Mouse (Mus musculus) urinary bladder, postnatal 4 days (tissue): Measurements from ENCODE around the gene Ticrr.

Source experiments
- DNase-seq, 2 experiments: peaks; one replicate each; pipeline ENCODE4 v3.0.0; 2021 to 2022; ENCODE audit warnings: low spot score in 2 of 2

Ticrr gene

DNA sequence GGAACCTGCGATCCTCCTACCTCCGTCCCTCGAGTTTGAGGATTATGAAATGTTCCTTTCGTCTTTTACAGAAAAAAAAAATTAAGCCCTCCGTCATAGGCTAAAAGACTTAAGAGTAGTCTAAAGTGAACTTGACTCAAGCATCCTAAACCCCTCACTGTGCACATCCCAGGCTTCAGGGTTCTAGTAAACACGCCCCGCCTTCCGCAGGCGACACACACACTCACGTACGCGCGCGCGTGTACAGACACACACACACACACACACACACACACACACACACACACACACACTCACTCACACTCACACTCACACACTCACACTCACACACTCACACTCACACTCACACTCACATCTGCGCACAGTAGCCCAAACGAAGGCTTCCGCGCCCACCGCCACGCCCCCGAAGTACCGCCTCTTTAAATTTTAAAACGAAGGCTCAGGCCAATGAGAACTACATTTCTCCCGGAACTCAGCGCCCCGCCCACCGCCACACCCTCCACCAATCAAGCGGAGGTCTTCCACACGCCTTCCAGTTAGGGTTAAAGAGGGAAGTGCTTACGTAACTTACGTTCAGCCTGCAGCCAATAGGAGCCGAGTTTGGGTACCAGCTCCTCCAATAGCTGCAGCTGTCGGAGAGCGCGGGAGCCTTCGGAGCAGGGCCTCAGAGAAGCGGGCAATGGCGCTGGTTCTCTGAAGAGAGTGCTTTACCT, at the start of gene Ticrr:
Ticrr (plus strand) TSS at position 619 of the 713 bp plus-strand sequence.
- peak; percentile 94 to 97 for DNase-seq

GRCm38 (mm10) chr7:79611901-79612300, 48.1 kb upstream of the Ticrr start:
- no peak for DNase-seq

GRCm38 (mm10) chr7:79612783-79613182, 47.2 kb upstream of the Ticrr start:
- DNase-seq, result peak in 1 of 2 experiments; percentile 67

DNA sequence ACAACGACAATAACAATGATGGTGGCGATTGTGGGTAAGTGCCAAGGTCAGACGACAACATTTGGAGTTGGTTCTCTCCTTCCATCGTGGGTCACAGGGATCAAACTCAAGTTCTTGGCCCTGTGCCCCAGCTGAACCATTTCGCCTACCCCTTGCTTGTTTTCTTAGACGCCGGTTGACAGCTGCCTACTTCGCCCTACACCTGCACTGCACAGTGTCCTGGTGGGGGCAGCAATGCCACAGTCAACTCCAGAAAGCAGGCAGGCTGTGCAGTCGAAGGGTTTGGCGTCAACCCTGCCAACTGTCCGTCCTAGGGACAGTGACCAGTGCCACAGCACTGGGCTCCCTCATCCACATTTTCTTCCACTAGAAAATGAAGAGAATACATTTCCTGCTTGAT, 46.7 kb upstream of the Ticrr start:
- DNase-seq, result no peak

DNA sequence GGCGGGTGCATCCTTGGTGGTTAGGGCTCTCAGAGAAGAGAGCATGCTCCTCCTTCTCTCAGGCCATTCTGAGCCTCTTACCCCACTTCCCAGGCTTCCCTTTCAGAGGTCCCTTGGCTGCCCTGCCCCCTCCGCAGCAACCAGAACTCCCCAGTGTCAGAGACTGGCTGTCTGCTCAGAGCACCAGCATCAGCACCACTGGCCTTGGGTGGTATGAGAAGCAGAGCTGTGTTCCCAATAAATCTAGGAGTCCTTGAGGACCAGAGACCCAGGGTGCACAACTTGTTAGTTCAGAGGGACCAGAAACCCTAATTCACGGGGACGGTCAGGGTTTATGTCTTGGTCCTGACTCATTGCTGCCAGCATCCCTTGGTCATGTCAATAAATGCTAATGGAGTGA, 45.0 kb upstream of the Ticrr start:
- DNase-seq, result no peak

GRCm38 (mm10) chr7:79615941-79616340, 44.1 kb upstream of the Ticrr start:
- DNase-seq, result no peak

DNA sequence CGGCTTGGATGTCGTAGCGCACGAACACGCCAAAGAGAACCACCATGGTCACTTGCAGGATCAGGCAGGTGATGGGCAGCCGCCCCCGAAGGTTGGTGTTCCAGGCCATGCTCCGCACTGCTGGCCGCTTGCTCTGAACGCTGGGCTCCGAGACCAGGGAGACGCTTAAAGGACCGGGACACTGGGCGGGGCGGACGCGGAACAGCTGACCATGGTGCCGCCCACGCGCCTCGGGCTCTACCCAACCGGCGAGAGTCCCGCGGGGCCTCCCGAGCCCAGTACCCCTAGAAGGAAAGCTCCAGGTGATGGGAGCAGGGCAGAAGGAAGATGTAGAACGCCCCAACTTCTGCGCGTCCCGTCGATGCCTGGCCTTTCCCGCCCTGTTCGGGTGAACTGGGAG, 42.6 kb upstream of the Ticrr start, which contains the start of gene Rhcg:
Rhcg (minus strand) TSS at position 240 of the 400 bp plus-strand sequence.
- no peak for DNase-seq

DNA sequence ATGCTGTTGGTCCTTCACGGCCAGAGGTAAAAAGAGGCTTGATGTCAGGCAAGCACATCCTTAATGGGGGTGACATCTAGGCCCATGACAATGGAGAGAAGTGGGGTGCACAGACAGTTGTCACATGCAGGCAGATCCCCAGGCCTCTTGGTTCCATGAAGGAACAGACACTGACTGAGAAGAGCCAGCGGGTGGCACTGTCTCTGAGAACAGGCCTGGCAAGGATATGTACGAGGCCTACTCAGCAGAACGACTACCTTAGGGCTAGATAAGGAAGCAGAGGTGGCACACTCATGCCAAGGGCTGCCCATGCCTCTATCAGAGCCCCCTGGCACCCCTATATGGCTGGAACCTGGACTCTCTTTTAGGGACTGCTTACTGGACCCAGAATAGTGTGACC, 40.5 kb upstream of the Ticrr start:
- DNase-seq, result no peak

- no peak for DNase-seq
Observed at GRCm38 (mm10) chr7:79623086-79623485, 36.9 kb upstream of the Ticrr start.

DNA sequence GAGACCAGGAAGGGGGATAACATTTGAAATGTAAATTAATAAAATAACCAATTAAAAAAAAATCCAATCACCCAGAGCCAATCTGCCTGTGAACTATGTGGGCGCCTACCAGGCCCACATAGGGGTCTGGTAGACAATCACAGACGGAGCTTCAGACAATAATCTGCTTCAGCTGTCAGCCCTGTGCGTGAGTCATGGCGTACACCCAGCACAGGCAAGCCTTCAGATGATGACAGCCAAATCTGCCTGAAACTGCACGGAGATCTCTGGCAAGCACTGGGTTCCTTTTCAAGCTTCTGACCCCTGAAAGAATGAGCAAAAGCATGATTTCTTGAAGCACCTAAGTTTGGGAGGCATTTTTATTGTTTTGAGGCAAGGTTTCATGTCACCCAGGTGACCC, 33.8 kb upstream of the Ticrr start:
- no peak for DNase-seq

- DNase-seq, result no peak
Observed at GRCm38 (mm10) chr7:79628271-79628913, 31.6 kb upstream of the Ticrr start.

DNA sequence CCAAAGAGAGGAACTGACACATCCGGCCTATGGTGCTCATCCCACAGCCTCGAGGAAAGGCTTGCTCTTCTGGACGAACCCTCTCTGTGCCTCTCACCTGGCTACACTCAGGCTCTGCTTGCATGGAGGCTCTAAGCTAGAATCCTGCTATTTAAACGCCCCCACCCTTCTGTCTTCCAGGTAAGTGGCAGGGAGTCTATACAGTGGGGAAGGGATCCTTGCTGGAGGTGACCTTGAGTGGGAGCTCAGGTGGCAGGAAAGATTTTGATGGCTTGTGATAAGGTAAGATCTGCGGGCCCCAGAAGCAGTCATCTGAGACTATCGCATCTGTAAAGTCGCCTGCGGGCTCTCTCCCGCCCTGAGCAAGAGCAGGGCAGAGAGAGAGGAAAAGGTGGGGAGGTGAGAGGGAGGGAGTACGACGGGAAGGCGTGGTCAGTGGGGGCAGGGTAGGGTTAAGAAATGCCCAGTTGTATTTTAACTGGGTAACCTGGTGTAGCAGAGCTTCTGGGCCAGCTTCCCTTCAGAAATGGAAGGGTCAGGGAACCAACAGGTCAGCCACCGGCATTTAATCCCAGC, 28.1 kb upstream of the Ticrr start:
- no peak for DNase-seq

- DNase-seq, result no peak
Observed at GRCm38 (mm10) chr7:79647233-79647632, 12.8 kb upstream of the Ticrr start.

DNA sequence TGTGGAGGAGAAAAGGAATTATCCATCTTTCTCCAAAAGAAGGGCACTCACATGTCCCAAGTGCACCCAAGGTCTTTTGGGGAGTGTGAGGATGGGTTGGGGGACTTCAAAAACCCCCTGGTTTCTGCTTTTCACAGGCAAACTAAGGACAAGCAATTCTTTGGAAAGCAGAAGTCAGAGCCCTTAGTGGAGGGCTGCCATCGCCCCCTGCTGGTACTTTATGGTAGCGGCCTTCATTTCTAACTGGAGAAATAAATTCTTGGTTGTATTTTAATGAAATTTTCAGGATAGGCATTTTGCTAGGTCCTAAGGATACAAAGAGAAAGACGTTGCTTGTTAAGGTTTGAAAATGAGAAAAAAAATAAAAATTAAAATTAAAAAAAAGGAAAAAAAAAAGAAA, 11.0 kb upstream of the Ticrr start:
- no peak for DNase-seq

DNA sequence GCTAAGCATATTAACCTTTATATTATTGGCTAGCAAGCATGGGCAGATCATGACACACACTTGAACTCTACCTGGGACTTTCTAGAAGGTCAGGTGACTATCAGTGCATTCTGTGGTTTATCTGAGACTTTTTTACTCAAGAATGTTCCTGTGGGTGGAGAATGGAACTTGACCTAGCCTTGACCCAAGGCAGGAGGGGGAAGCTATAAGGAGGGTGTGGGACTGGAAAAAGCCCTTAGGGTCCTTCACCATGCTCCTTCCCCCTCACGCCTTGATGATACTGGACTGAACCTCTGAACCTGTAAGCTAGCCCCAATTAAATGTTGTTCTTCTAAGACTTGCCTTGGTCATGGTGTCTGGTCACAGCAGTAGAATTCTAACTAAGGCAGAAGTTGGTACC, 5.8 kb upstream of the Ticrr start:
- DNase-seq, result no peak

DNA sequence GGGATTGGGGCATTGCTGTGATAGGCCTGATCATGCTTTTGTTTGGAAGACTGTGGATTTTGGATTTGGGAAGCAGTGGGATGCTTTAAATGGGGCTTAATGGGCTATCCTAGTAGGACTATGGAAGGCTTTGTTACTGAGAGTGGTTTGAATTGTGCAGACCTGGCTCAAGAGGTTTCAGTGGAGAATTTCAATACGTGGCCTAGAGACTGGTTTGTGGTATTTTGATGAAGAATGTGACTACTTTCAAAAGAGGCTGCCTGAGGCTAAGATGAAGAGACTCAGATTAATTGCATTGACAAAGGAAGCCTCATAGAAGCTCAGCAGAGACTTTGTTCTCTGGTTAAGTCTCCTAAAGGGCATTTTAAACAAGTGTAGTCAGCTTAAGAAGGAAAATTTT, 5.4 kb upstream of the Ticrr start:
- DNase-seq, result no peak

DNA sequence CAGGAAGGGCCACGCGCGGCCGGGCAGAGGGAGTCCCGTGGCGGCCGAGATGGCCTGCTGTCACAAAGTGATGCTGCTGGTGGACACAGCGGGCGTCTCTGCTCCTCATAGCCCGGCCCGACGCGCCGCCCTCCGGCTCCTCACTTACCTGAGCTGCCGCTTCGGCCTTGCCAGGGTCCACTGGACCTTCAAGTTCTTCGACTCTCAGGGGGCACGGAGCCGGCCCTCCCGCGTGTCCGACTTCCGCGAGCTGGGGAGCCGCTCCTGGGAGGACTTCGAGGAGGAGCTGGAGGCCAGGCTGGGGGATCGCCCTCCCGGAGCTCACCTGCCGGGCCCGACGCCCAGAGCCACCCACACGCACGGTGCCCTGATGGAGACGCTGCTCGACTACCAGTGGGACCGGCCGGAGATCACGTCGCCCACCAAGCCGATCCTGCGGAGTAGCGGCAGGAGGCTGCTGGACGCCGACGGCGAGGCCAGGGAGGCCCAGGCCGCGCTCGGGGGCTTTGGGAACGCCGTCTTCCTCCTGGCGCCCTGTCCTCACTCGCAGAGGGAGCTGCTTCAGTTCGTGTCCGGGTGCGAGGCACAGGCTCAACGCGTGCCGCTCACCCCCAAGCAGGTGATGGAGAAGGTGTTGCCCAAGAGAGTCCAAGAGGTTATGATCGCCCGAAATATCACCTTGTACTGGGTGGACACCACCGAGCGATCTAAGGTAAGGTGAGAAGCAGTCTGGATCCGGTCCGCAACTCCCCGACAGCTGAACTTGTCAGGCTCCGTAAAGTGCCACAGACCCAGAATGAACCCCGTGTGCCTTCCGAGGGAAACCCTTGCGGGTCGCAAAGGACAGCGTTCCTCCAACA, 525 bp downstream of the Ticrr start:
- DNase-seq, result no peak

- DNase-seq, result no peak
Observed at GRCm38 (mm10) chr7:79661253-79661890, 1.4 kb downstream of the Ticrr start.

DNA sequence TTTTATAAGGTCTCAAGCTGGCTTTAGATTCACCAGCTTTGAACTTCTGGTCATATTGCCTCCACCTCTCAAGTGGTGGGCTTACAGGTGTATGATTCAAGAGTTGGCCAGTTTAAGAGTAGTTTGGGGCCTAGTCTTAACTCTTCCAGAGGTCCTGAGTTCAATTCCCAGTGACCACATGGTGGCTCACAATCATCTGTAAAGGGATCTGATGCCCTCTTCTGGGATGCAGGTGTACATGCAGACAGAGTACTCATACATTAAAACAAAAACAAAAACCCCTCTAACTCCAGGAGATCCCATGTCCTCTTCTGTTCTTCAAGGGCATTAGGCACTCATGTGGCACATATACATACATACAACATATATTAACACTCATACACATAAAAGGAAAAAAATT, 6.7 kb downstream of the Ticrr start:
- DNase-seq, result no peak

- DNase-seq, result no peak
Observed at GRCm38 (mm10) chr7:79670900-79671604, 11.1 kb downstream of the Ticrr start.

GRCm38 (mm10) chr7:79679186-79679585, 19.2 kb downstream of the Ticrr start:
- no peak for DNase-seq
